Mouse (Mus musculus) G1E (cell line): Measurements from ENCODE around the gene Hsp90aa1. TPM values are rescaled to one million over a fixed set of nuclear protein-coding genes. Genes with fewer than 3 reads are reported as not detected.
"Not testable (repeated sequence)": the region's sequence is repeated elsewhere in the genome, so short reads cannot be mapped to it uniquely, and the experiment has no call there.

Experiments used
- ATAC-seq: 2 replicates; pipeline ENCODE4 v1.8.0; 2016; ENCODE audit warnings: mild to moderate bottlenecking; ENCODE audit not compliant: insufficient number of reproducible peaks, poor library complexity, low FRiP score, severe bottlenecking; ENCODE audit errors: extremely low read depth
- DNase-seq: peaks from one replicate; pipeline ENCODE4 v3.0.0; 2012; ENCODE audit warnings: low spot score
- H3K27me3 ChIP-seq: 2 replicates; pipeline ENCODE4 v1.6.1; 2012; ENCODE audit warnings: mild to moderate bottlenecking, low read length, inconsistent platforms; ENCODE audit not compliant: insufficient read depth
- H3K36me3 ChIP-seq: replicated peaks from 2 replicates; pipeline ENCODE3; 2012; ENCODE audit warnings: mild to moderate bottlenecking, inconsistent platforms
- H3K4me1 ChIP-seq: 2 replicates; pipeline ENCODE4 v1.6.1; 2012; ENCODE audit warnings: low read depth, low read length, inconsistent platforms, mixed read lengths; ENCODE audit not compliant: insufficient read depth
- H3K4me3 ChIP-seq: 2 replicates; pipeline ENCODE4 v1.5.1; 2012; ENCODE audit warnings: low read depth, mild to moderate bottlenecking, inconsistent platforms, low read length, moderate library complexity, mixed read lengths
- H3K9me3 ChIP-seq: replicated peaks from 2 replicates; pipeline ENCODE4 v1.6.1; 2012; ENCODE audit warnings: inconsistent platforms
- CTCF ChIP-seq: IDR thresholded peaks from 2 replicates; pipeline ENCODE4 v1.5.1; 2012; ENCODE audit warnings: low read depth, low read length, inconsistent platforms, mixed read lengths
- GATA1 ChIP-seq: IDR thresholded peaks from 2 replicates; pipeline ENCODE4 v1.6.1; 2012; ENCODE audit warnings: borderline replicate concordance, low read length, inconsistent platforms, mixed read lengths
- GATA2 ChIP-seq: IDR thresholded peaks from 2 replicates; pipeline ENCODE4 v1.6.1; 2012; ENCODE audit warnings: low read depth, low read length, inconsistent platforms, borderline replicate concordance
- POLR2AphosphoS5 ChIP-seq: IDR thresholded peaks from 2 replicates; pipeline ENCODE4 v1.6.1; 2012; ENCODE audit warnings: low read depth, low read length, inconsistent platforms; ENCODE audit not compliant: insufficient replicate concordance
- TAL1 ChIP-seq: conservative IDR thresholded peaks from 2 replicates; pipeline ENCODE4 v1.6.1; 2012; ENCODE audit warnings: low read depth, low read length, inconsistent platforms, mixed read lengths
- polyA plus RNA-seq: library from polyadenylated mRNA; stranded (reverse); fragments of >175 nt; gene quantifications from 2 replicates; pipeline ENCODE4 v1.2.3, GENCODE M21; 2012
- total RNA-seq, 2 experiments: library from RNA; stranded (forward) in 1 of 2; stranded (reverse) in 1 of 2; fragments of 200-1000 nt in 1 of 2; fragments of >200 nt in 1 of 2; fragmentation: Nextera tagmentation in 1 of 2; gene quantifications; 2 replicates each; pipeline ENCODE4 v1.2.3; 2014 to 2017

Gene Hsp90aa1
- total RNA-seq (2014; fragmentation: Nextera tagmentation) = 1,636 and 2,110 TPM in 2 replicates
- total RNA-seq (2017) = 2,016 and 2,418 TPM in 2 replicates
- 197 and 458 TPM in 2 replicates for polyA plus RNA-seq

- DNase-seq = no peak
- Histone ChIP-seq H3K36me3 (no peaks in the 10 kb centered on the region), H3K9me3 (no peaks in the 10 kb centered on the region), H3K4me3 (peak within 1 kb of the TSS; percentile 42; the same call in 1 of the 2 replicates), H3K27me3 (peaks cover 9% of the 10 kb centered on the region), H3K4me1 (peaks cover 85% of the 10 kb centered on the region)
- ATAC-seq = no peak
- TF ChIP-seq GATA2 = no peak
- TF ChIP-seq TAL1 = no peak
- TF ChIP-seq CTCF = no peak
- no peak for TF ChIP-seq GATA1
These were observed at the start of gene Hsp90aa1 for GRCm38 (mm10) chr12:110702556-110702955. Gene Hsp90aa1, minus strand, starts transcription at chr12:110702728.

GRCm38 (mm10) chr12:110750770-110751439 is 48.4 kb upstream of the Hsp90aa1 start:
- Histone ChIP-seq H3K4me3 (no peak overlapping the region), H3K9me3 (peaks cover 7% of the 10 kb centered on the region), H3K27me3 (no peaks in the 10 kb centered on the region), H3K36me3 (peaks cover 83% of the 10 kb centered on the region), H3K4me1 (peaks cover 12% of the 10 kb centered on the region; the same call in 1 of the 2 replicates)
- TF ChIP-seq TAL1 (no peak), GATA2 (no peak), CTCF (no peak), POLR2AphosphoS5 (no peak), GATA1 (no peak)
- ATAC-seq = no peak
- no peak for DNase-seq

GRCm38 (mm10) chr12:110738158-110738921 is 35.8 kb upstream of the Hsp90aa1 start:
- Histone ChIP-seq H3K4me1 (peaks cover 25% of the 10 kb centered on the region), H3K4me3 (peak overlapping the region; percentile 94), H3K9me3 (no peaks in the 10 kb centered on the region), H3K36me3 (peaks cover 24% of the 10 kb centered on the region), H3K27me3 (peaks cover 14% of the 10 kb centered on the region)
- no peak for TF ChIP-seq POLR2AphosphoS5
- no peak for TF ChIP-seq TAL1
- TF ChIP-seq GATA2 = no peak
- TF ChIP-seq CTCF = no peak
- no peak for TF ChIP-seq GATA1
- peak; percentile 64 for DNase-seq
- no peak for ATAC-seq

GRCm38 (mm10) chr12:110737170-110738157 is 34.9 kb upstream of the Hsp90aa1 start, which contains the start of gene Wdr20:
Gene Wdr20, plus strand, starts transcription at chr12:110737944.
- H3K9me3 ChIP-seq = no peaks in the 10 kb centered on the region
- DNase-seq = peak; percentile 98
- peaks cover 14% of the 10 kb centered on the region for H3K27me3 ChIP-seq
- peaks cover 16% of the 10 kb centered on the region for H3K36me3 ChIP-seq
- ATAC-seq = peak; percentile 89
- peaks cover 25% of the 10 kb centered on the region for H3K4me1 ChIP-seq
- no peak for TF ChIP-seq TAL1
- no peak for TF ChIP-seq GATA1
- TF ChIP-seq POLR2AphosphoS5 = no peak
- peak; percentile 70; the same call in 1 of the 2 replicates for TF ChIP-seq GATA2
- TF ChIP-seq CTCF = no peak
- peak within 1 kb of the TSS; percentile 94 for H3K4me3 ChIP-seq

- TF ChIP-seq CTCF (no peak), GATA2 (no peak), TAL1 (no peak), GATA1 (no peak), POLR2AphosphoS5 (no peak)
- DNase-seq (no peak), ATAC-seq (no peak)
- Histone ChIP-seq H3K4me1 (peaks cover 25% of the 10 kb centered on the region), H3K27me3 (peaks cover 14% of the 10 kb centered on the region), H3K4me3 (peak overlapping the region; percentile 94; the same call in 1 of the 2 replicates), H3K36me3 (peaks cover 8% of the 10 kb centered on the region), H3K9me3 (no peaks in the 10 kb centered on the region)
These were observed 34.1 kb upstream of the Hsp90aa1 start for GRCm38 (mm10) chr12:110736641-110737040.

GRCm38 (mm10) chr12:110733254-110733653 is 30.7 kb upstream of the Hsp90aa1 start:
- not testable (repeated sequence) for H3K36me3 ChIP-seq, H3K4me3 ChIP-seq, DNase-seq, ATAC-seq, H3K9me3 ChIP-seq, H3K4me1 ChIP-seq
- peaks cover 32% of the 10 kb centered on the region for H3K27me3 ChIP-seq
